Mouse (Mus musculus): ENCODE data around the gene Ankk1.

DNA sequence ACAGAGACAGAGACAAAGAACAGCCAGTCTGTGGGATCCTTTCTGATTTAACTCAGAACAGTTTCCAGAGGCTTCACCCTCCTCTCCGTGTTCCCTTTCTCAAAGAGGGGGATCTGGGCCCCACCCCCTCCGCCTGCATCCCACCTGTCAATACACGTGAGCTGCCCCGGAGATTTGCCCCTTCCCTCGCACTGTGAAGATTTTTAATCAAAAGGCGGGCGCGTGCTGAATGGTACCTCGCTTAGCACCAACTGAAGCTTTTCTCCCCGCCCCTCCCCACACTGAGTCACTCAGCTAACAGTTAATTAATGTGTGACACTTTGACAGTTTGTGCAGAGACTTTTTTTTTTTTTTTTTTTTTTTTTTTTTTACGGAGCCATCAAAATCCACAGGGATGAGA lies 40.7 kb downstream of the Ankk1 start:
- TF ChIP-seq CTCF (IDR thresholded peaks at IDR 0.05; ENCODE audit: extremely low read depth, insufficient read depth, low read length), result no peak
- TF ChIP-seq POLR2A (IDR thresholded peaks at IDR 0.05; ENCODE audit: extremely low read depth, insufficient read depth, low read length), result no peak
